Mouse (Mus musculus) layer of hippocampus, postnatal 14 days (tissue): ENCODE measurements around the gene Gm9040. TPM values are rescaled to one million over a fixed set of nuclear protein-coding genes. Genes with fewer than 3 reads are reported as not detected.
"Not testable (repeated sequence)": the region's sequence is repeated elsewhere in the genome, so short reads cannot be mapped to it uniquely, and the experiment has no call there.

Experiments used
- DNase-seq, 2 experiments: peaks; one replicate each; pipeline ENCODE4 v3.0.0; 2021 to 2022; ENCODE audit warnings: low spot score in 2 of 2, mixed read lengths in 1 of 2
- long read RNA-seq, 2 experiments: library from polyadenylated mRNA; stranded (forward); transcript quantifications; one replicate each; pipeline ENCODE4 v2.0.0; 2021
- total RNA-seq, 2 experiments: library from RNA; stranded (reverse); gene quantifications; 2 replicates each; pipeline ENCODE4 v1.2.3; 2021

Gene Gm9040
- total RNA-seq: not detected
- long read RNA-seq, experiment 1: 0 reads
- long read RNA-seq, experiment 2: 0 reads

DNA sequence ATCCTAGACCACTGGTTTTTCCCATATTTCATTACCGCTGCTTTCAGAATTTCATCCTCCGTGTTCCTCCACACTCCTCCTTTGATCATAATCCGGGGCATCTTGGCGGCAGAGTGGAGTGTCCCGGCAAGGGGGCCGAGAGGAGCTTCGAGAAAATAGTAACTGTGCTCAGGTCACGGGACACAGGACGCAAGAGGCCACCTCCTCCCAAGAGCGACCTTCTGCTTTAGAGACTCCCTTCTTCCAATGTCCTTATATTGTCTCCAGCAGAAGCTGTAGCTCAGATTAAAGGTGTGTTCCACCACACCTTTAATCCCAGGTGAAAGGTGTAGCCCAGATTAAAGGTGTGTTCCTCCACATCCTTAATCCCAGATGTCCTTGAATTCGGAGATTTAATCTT, at the start of gene Gm9040:
TSS of gene Gm9040 (minus strand) at position 101 of the 400 bp plus-strand sequence.
- DNase-seq: not testable (repeated sequence)

DNA sequence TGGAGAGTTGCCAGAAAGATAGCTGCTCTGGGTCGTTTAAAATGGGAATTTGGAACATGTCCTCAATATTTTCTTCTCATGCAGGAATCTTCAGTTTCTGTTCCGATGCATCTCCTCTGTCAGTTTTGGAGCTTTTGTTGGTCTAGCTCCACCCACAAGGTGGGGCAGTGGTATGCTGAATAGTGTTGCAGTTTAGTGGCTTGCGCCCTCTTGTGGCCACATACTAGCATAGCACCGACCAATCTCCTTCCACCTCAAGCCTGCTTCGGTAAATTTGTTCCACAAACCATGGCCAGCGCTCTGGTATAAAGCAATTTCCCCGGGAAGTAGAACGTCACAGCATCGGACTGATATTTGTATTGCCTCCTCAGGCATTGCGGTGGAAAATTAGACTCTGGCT, 43.7 kb upstream of the Gm9040 start:
- DNase-seq: peak; percentile 82 to 94

DNA sequence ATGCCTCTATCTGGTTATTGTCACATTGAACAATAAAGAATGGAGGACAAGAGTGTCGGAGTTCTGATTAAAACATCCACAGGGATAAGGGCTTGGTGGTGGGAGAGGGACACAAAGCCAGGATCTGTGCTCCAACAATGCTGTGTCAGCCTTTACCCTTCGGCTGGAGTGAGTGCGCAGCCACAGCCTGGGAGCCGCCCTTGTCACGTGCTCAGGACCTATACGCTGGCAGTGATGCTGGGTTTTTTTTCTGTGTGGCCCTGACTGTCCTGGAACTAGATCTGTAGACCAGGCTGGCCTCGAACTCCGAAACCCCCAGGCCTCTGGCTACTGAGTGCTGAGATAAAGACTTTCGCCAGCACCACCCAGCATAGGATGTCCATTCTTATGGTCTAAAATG, 42.7 kb upstream of the Gm9040 start:
- DNase-seq: no peak

DNA sequence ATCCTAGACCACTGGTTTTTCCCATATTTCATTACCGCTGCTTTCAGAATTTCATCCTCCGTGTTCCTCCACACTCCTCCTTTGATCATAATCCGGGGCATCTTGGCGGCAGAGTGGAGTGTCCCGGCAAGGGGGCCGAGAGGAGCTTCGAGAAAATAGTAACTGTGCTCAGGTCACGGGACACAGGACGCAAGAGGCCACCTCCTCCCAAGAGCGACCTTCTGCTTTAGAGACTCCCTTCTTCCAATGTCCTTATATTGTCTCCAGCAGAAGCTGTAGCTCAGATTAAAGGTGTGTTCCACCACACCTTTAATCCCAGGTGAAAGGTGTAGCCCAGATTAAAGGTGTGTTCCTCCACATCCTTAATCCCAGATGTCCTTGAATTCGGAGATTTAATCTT, 27.2 kb upstream of the Gm9040 start, which contains the start of gene Gm9049:
TSS of gene Gm9049 (minus strand) at position 101 of the 400 bp plus-strand sequence.
- DNase-seq: not testable (repeated sequence)

DNA sequence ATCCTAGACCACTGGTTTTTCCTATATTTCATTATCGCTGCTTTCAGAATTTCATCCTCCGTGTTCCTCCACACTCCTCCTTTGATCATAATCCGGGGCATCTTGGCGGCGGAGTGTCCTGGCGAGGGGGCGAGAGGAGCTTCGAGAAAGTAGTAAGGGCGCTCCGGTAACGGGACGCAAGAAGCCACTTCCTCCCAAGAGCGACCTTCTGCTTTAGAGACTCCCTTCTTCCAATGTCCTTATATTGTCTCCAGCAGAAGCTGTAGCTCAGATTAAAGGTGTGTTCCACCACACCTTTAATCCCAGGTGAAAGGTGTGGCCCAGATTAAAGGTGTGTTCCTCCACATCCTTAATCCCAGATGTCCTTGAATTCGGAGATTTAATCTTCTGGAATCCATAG, 21.8 kb upstream of the Gm9040 start, which contains the start of gene Gm9048:
TSS of gene Gm9048 (minus strand) at position 101 of the 400 bp plus-strand sequence.
- not testable (repeated sequence) for DNase-seq

DNA sequence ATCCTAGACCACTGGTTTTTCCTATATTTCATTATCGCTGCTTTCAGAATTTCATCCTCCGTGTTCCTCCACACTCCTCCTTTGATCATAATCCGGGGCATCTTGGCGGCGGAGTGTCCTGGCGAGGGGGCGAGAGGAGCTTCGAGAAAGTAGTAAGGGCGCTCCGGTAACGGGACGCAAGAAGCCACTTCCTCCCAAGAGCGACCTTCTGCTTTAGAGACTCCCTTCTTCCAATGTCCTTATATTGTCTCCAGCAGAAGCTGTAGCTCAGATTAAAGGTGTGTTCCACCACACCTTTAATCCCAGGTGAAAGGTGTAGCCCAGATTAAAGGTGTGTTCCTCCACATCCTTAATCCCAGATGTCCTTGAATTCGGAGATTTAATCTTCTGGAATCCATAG, 16.4 kb upstream of the Gm9040 start, which contains the start of gene Gm9046:
TSS of gene Gm9046 (minus strand) at position 101 of the 400 bp plus-strand sequence.
- DNase-seq: not testable (repeated sequence)

DNA sequence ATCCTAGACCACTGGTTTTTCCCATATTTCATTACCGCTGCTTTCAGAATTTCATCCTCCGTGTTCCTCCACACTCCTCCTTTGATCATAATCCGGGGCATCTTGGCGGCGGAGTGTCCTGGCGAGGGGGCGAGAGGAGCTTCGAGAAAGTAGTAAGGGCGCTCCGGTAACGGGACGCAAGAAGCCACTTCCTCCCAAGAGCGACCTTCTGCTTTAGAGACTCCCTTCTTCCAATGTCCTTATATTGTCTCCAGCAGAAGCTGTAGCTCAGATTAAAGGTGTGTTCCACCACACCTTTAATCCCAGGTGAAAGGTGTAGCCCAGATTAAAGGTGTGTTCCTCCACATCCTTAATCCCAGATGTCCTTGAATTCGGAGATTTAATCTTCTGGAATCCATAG, 11.0 kb upstream of the Gm9040 start, which contains the start of gene Gm9045:
TSS of gene Gm9045 (minus strand) at position 101 of the 400 bp plus-strand sequence.
- DNase-seq: not testable (repeated sequence)

DNA sequence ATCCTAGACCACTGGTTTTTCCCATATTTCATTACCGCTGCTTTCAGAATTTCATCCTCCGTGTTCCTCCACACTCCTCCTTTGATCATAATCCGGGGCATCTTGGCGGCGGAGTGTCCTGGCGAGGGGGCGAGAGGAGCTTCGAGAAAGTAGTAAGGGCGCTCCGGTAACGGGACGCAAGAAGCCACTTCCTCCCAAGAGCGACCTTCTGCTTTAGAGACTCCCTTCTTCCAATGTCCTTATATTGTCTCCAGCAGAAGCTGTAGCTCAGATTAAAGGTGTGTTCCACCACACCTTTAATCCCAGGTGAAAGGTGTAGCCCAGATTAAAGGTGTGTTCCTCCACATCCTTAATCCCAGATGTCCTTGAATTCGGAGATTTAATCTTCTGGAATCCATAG, 5.5 kb upstream of the Gm9040 start, which contains the start of gene Gm9044:
TSS of gene Gm9044 (minus strand) at position 101 of the 400 bp plus-strand sequence.
- DNase-seq: not testable (repeated sequence)

DNA sequence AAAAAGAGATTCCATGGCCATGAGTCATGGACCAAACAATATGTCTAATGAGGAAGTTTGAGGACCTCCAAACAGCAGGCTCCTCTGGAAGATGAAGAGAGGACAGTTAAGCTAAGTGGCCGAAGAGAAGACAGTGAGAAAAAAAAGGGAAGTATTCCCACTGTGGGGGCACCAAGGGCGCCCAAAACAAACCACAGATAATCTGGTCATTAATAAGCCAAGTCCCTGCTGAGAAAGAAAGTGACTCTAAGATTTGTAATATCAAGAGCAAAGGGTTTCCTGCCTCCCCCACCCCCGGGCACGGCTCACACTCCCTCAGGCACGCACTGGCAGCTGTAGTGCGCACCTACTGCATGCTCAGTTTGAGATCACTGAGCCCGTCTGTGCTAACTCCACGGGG, 7.7 kb downstream of the Gm9040 start:
- DNase-seq: no peak

DNA sequence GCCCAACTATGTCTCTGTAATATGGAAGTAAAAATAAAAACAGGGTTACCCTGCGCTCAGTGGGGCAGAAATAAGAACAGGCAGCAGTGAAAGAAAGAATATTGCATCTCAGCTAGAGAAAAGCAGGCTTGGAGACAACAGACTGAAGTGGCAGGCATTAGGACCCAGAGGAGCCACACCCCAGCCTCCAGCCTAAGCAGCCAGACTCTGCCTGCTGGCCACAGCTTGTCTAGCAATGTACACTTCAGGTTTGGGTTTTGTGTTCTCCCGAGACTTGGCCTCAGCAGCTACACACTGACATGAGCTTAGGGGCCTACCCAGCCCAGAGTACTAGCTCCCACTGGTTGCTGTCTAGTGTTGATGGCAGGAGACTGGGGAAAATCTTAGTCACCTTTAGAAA, 24.6 kb downstream of the Gm9040 start:
- not testable (repeated sequence) for DNase-seq

DNA sequence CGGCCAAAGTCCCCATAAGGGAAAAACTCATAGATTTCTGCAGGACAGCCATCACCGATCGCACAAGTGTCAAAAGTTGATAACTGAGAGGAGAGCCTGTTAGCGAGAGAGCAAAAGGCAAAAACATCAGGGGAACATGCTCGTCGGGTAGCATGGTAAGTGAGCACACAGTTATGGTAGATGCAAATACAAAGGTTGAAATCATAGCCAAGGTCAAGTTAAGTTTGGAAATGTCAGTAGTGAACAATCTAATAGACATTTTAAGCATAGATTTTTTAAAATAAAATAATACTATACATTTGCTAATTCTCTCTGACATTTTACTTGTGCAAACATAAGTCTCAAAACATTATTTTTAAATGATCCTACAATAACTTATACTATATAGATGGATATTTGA, 31.8 kb downstream of the Gm9040 start, which contains the start of gene Iltifb:
TSS of gene Iltifb (minus strand) at position 101 of the 400 bp plus-strand sequence.
- DNase-seq: no peak

DNA sequence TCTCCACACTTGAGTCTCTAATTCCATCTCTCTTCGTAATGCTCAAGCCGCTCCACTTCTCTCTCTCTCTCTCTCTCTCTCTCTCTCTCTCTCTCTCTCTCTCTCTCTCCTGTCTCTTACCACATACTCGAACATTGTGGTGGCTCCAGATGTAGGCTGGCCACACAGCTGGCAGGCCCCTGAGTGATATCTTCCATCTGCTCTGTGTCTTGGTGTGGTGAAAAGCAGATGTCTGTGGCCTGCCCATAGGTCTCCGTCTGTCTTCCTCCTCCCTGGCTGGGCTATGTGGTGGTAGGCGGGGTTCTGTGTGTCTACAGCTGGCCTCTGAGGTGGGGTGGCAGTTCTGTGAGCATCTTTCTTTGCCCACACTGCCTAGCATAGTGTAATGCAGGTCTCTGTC, 43.8 kb downstream of the Gm9040 start:
- not testable (repeated sequence) for DNase-seq

DNA sequence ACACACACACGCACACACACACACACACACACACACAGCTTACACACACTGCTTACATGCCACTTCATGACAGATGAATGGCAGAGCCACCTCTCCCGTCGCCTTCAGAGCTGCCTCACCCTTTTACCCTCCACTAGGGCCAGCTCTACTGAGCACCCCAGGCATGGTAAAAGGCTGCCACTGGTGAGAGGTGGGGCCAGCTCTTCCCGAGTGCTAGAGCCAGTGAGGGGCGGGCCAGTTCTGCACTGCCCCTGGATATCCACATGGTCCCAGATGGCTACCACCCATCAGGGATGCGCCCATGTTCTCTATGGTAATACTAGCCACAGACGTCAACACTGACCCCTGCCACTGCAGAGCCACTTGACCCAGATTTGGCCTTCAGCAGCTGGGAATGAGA, 44.2 kb downstream of the Gm9040 start:
- not testable (repeated sequence) for DNase-seq

DNA sequence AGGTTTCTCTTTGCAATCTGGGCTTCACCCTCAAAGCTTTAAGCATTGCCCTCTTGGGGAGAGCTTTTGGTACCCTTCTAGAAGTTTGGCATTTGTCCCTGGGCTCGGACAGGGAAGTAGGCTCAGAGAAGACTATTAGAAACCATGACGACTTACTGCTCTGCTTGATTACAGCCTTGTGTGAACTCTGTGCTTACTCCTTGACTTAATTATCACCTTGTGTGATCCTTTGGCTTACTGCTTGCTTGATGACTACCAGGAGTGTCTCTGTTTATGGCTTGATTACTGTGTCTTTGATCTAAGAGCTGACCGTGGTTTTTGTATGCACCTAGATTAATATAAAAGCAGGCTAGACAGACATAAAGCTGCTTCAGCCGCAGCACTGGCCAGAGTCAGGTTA, 48.7 kb downstream of the Gm9040 start:
- not testable (repeated sequence) for DNase-seq

Other genes with a start within 250 kb of the Gm9040 start
- gene Mdm1, start 185.2 kb downstream of the Gm9040 start, total RNA-seq: 10 to 100 TPM; 11.0 to 13.1 TPM
- gene Il22, start 122.0 kb downstream of the Gm9040 start, total RNA-seq: not detected
- under 1 TPM; 0.69 to 0.91 TPM for gene Gm32717, start 86.2 kb downstream of the Gm9040 start, total RNA-seq
- under 1 TPM; 0.69 to 0.91 TPM for gene Gm32802, start 68.3 kb downstream of the Gm9040 start, total RNA-seq
- gene Iltifb, start 31.9 kb downstream of the Gm9040 start, total RNA-seq: not detected
- gene Gm9044, start 5.4 kb upstream of the Gm9040 start, total RNA-seq: not detected
- not detected for gene Gm9045, start 10.9 kb upstream of the Gm9040 start, total RNA-seq
- gene Gm9046, start 16.3 kb upstream of the Gm9040 start, total RNA-seq: not detected
- under 1 TPM in 1 of 2 experiments, not detected in 1; 0.21 TPM for gene Gm9048, start 21.7 kb upstream of the Gm9040 start, total RNA-seq
- gene Gm9049, start 27.1 kb upstream of the Gm9040 start, total RNA-seq: not detected
- gene Ifng, start 114.1 kb upstream of the Gm9040 start, total RNA-seq: not detected